Mouse (Mus musculus): ENCODE measurements around the gene Gm14226. TPM values are rescaled to one million over a fixed set of nuclear protein-coding genes. Genes with fewer than 3 reads are reported as not detected.

The Gm14226 gene
- polyA plus RNA-seq, 1 experiment from 2014 or later: 0.69 TPM

GRCm38 (mm10) chr2:155030831-155031230 lies 12.8 kb downstream of the Gm14226 start:
- Histone ChIP-seq H3K4me1 (ENCODE audit: control insufficient read depth in 2 of 2, insufficient read depth in 2 of 2, low read length in 2 of 2) (0 out of 4 replicates have a peak, but pooled peaks cover 0 to 2% of the 10 kb centered on the region in 2 experiments), H3K4me2 (ENCODE audit: low read length) (no peak overlapping the region)

GRCm38 (mm10) chr2:155032938-155033710 lies 15.1 kb downstream of the Gm14226 start:
- Histone ChIP-seq H3K4me3 (ENCODE audit: control insufficient read depth in 1 of 2, insufficient read depth in 1 of 2, low read depth in 1 of 2, low read length in 2 of 2) (no peak overlapping the region), H3K36me3 (ENCODE audit: control insufficient read depth, insufficient read depth, low read length) (no peaks in the 10 kb centered on the region), H3K9me3 (ENCODE audit: control insufficient read depth, low read length) (no peaks in the 10 kb centered on the region), H3K27me3 (ENCODE audit: control insufficient read depth, insufficient read depth, low read length) (no peaks in the 10 kb centered on the region), H3K4me1 (ENCODE audit: control insufficient read depth in 2 of 2, insufficient read depth in 2 of 2, low read length in 2 of 2) (peaks cover 3 to 4% of the 10 kb centered on the region in 2 experiments; a peak in 1 of 4 replicates), H3K27ac (replicated peaks in 1 of 2; ENCODE audit: control insufficient read depth in 1 of 2, insufficient read depth in 1 of 2, low read depth in 2 of 2, low read length in 2 of 2) (no peak overlapping the region), H3K9ac (ENCODE audit: low read length) (no peak overlapping the region), H3K4me2 (ENCODE audit: low read length) (no peak overlapping the region)
- ATAC-seq (ENCODE audit: insufficient number of reproducible peaks, insufficient read depth, low FRiP score, low read depth): no peak
- WGBS: 37% methylated on average over 19 of the region's 19 CpGs

More at GRCm38 (mm10) chr2:155030831-155031230, 12.8 kb downstream of the Gm14226 start:
- H3K9ac ChIP-seq (ENCODE audit: low read length): no peak overlapping the region
- WGBS: 72% methylated on average over 7 of the region's 7 CpGs
- no peaks in the 10 kb centered on the region for H3K36me3 ChIP-seq (ENCODE audit: control insufficient read depth, insufficient read depth, low read length)
- H3K27me3 ChIP-seq (ENCODE audit: control insufficient read depth, insufficient read depth, low read length): no peaks in the 10 kb centered on the region
- H3K27ac ChIP-seq (replicated peaks in 1 of 2; ENCODE audit: control insufficient read depth in 1 of 2, insufficient read depth in 1 of 2, low read depth in 2 of 2, low read length in 2 of 2): no peak overlapping the region
- no peak for ATAC-seq (ENCODE audit: insufficient number of reproducible peaks, insufficient read depth, low FRiP score, low read depth)
- H3K9me3 ChIP-seq (ENCODE audit: control insufficient read depth, low read length): no peaks in the 10 kb centered on the region
- no peak overlapping the region for H3K4me3 ChIP-seq (ENCODE audit: control insufficient read depth in 1 of 2, insufficient read depth in 1 of 2, low read depth in 1 of 2, low read length in 2 of 2)

GRCm38 (mm10) chr2:155039956-155040355 lies 21.9 kb downstream of the Gm14226 start:
- ATAC-seq (ENCODE audit: insufficient number of reproducible peaks, insufficient read depth, low FRiP score, low read depth): no peak
- Histone ChIP-seq H3K4me3 (ENCODE audit: control insufficient read depth in 1 of 2, insufficient read depth in 1 of 2, low read depth in 1 of 2, low read length in 2 of 2) (no peak overlapping the region), H3K9ac (ENCODE audit: low read length) (no peak overlapping the region), H3K27ac (replicated peaks in 1 of 2; ENCODE audit: control insufficient read depth in 1 of 2, insufficient read depth in 1 of 2, low read depth in 2 of 2, low read length in 2 of 2) (no peak overlapping the region), H3K4me2 (ENCODE audit: low read length) (no peak overlapping the region), H3K4me1 (ENCODE audit: control insufficient read depth in 2 of 2, insufficient read depth in 2 of 2, low read length in 2 of 2) (peaks cover 2 to 3% of the 10 kb centered on the region in 2 experiments; a peak in 2 of 4 replicates), H3K27me3 (ENCODE audit: control insufficient read depth, insufficient read depth, low read length) (no peaks in the 10 kb centered on the region), H3K9me3 (ENCODE audit: control insufficient read depth, low read length) (no peaks in the 10 kb centered on the region), H3K36me3 (ENCODE audit: control insufficient read depth, insufficient read depth, low read length) (no peaks in the 10 kb centered on the region)
- 64% methylated on average over 4 of the region's 4 CpGs for WGBS

- 45% methylated on average over 3 of the region's 3 CpGs for WGBS
- Histone ChIP-seq H3K27me3 (ENCODE audit: control insufficient read depth, insufficient read depth, low read length) (no peaks in the 10 kb centered on the region), H3K27ac (replicated peaks in 1 of 2; ENCODE audit: control insufficient read depth in 1 of 2, insufficient read depth in 1 of 2, low read depth in 2 of 2, low read length in 2 of 2) (no peak overlapping the region), H3K9me3 (ENCODE audit: control insufficient read depth, low read length) (no peaks in the 10 kb centered on the region), H3K4me1 (ENCODE audit: control insufficient read depth in 2 of 2, insufficient read depth in 2 of 2, low read length in 2 of 2) (no peaks in the 10 kb centered on the region; a peak in 1 of 4 replicates), H3K4me2 (ENCODE audit: low read length) (no peak overlapping the region), H3K4me3 (ENCODE audit: control insufficient read depth in 1 of 2, insufficient read depth in 1 of 2, low read depth in 1 of 2, low read length in 2 of 2) (no peak overlapping the region), H3K9ac (ENCODE audit: low read length) (no peak overlapping the region), H3K36me3 (ENCODE audit: control insufficient read depth, insufficient read depth, low read length) (no peaks in the 10 kb centered on the region)
- ATAC-seq (ENCODE audit: insufficient number of reproducible peaks, insufficient read depth, low FRiP score, low read depth): no peak
These were observed 26.5 kb downstream of the Gm14226 start for GRCm38 (mm10) chr2:155044542-155044941.

GRCm38 (mm10) chr2:155045075-155045474 lies 27.0 kb downstream of the Gm14226 start:
- H3K9me3 ChIP-seq (ENCODE audit: control insufficient read depth, low read length): no peaks in the 10 kb centered on the region
- no peak overlapping the region for H3K27ac ChIP-seq (replicated peaks in 1 of 2; ENCODE audit: control insufficient read depth in 1 of 2, insufficient read depth in 1 of 2, low read depth in 2 of 2, low read length in 2 of 2)
- WGBS: 72% methylated on average over 3 of the region's 3 CpGs
- H3K27me3 ChIP-seq (ENCODE audit: control insufficient read depth, insufficient read depth, low read length): no peaks in the 10 kb centered on the region
- no peak for ATAC-seq (ENCODE audit: insufficient number of reproducible peaks, insufficient read depth, low FRiP score, low read depth)
- H3K4me1 ChIP-seq (ENCODE audit: control insufficient read depth in 2 of 2, insufficient read depth in 2 of 2, low read length in 2 of 2): peaks cover 2 to 3% of the 10 kb centered on the region in 2 experiments; a peak in 3 of 4 replicates
- no peak overlapping the region for H3K9ac ChIP-seq (ENCODE audit: low read length)
- H3K4me3 ChIP-seq (ENCODE audit: control insufficient read depth in 1 of 2, insufficient read depth in 1 of 2, low read depth in 1 of 2, low read length in 2 of 2): no peak overlapping the region
- H3K36me3 ChIP-seq (ENCODE audit: control insufficient read depth, insufficient read depth, low read length): no peaks in the 10 kb centered on the region
- no peak overlapping the region for H3K4me2 ChIP-seq (ENCODE audit: low read length)

GRCm38 (mm10) chr2:155046803-155047202 lies 28.7 kb downstream of the Gm14226 start:
- Histone ChIP-seq H3K27ac (replicated peaks in 1 of 2; ENCODE audit: control insufficient read depth in 1 of 2, insufficient read depth in 1 of 2, low read depth in 2 of 2, low read length in 2 of 2) (no peak overlapping the region), H3K9me3 (ENCODE audit: control insufficient read depth, low read length) (no peaks in the 10 kb centered on the region), H3K4me2 (ENCODE audit: low read length) (no peak overlapping the region), H3K4me1 (ENCODE audit: control insufficient read depth in 2 of 2, insufficient read depth in 2 of 2, low read length in 2 of 2) (peaks cover 9 to 10% of the 10 kb centered on the region in 2 experiments), H3K36me3 (ENCODE audit: control insufficient read depth, insufficient read depth, low read length) (no peaks in the 10 kb centered on the region), H3K4me3 (ENCODE audit: control insufficient read depth in 1 of 2, insufficient read depth in 1 of 2, low read depth in 1 of 2, low read length in 2 of 2) (no peak overlapping the region), H3K9ac (ENCODE audit: low read length) (no peak overlapping the region), H3K27me3 (ENCODE audit: control insufficient read depth, insufficient read depth, low read length) (no peaks in the 10 kb centered on the region)
- 74% methylated on average over 2 of the region's 2 CpGs for WGBS
- ATAC-seq (ENCODE audit: insufficient number of reproducible peaks, insufficient read depth, low FRiP score, low read depth): no peak

GRCm38 (mm10) chr2:155047452-155048178 lies 29.5 kb downstream of the Gm14226 start:
- Histone ChIP-seq H3K4me3 (ENCODE audit: control insufficient read depth in 1 of 2, insufficient read depth in 1 of 2, low read depth in 1 of 2, low read length in 2 of 2) (no peak overlapping the region), H3K4me1 (ENCODE audit: control insufficient read depth in 2 of 2, insufficient read depth in 2 of 2, low read length in 2 of 2) (peaks cover 9 to 11% of the 10 kb centered on the region in 2 experiments), H3K36me3 (ENCODE audit: control insufficient read depth, insufficient read depth, low read length) (no peaks in the 10 kb centered on the region), H3K9ac (ENCODE audit: low read length) (no peak overlapping the region), H3K4me2 (ENCODE audit: low read length) (no peak overlapping the region), H3K27ac (replicated peaks in 1 of 2; ENCODE audit: control insufficient read depth in 1 of 2, insufficient read depth in 1 of 2, low read depth in 2 of 2, low read length in 2 of 2) (no peak overlapping the region), H3K9me3 (ENCODE audit: control insufficient read depth, low read length) (no peaks in the 10 kb centered on the region), H3K27me3 (ENCODE audit: control insufficient read depth, insufficient read depth, low read length) (no peaks in the 10 kb centered on the region)
- WGBS: 58% methylated on average over 7 of the region's 7 CpGs
- ATAC-seq (ENCODE audit: insufficient number of reproducible peaks, insufficient read depth, low FRiP score, low read depth): no peak

All from heart, embryonic 14.5 days (tissue).